Mouse (Mus musculus) CH12.LX (cell line): ENCODE measurements around the gene Pde4b. TPM values are rescaled to one million over a fixed set of nuclear protein-coding genes. Genes with fewer than 3 reads are reported as not detected.
A peak's percentile ranks its signal among the peaks of the same experiment; 100 is the strongest.
"Not testable (repeated sequence)": the region's sequence is repeated elsewhere in the genome, so short reads cannot be mapped to it uniquely, and the experiment has no call there.

Experiments used
- DNase-seq: peaks from one replicate; pipeline ENCODE4 v3.0.0-alpha.2; 2013; ENCODE audit errors: extremely low read depth
- H3K27ac ChIP-seq: 2 replicates; pipeline ENCODE4 v1.5.1; 2012; ENCODE audit warnings: low read depth, mild to moderate bottlenecking, control low read depth, moderate library complexity; ENCODE audit not compliant: insufficient read depth
- H3K27me3 ChIP-seq: replicated peaks from 2 replicates; pipeline ENCODE3; 2012; ENCODE audit warnings: inconsistent platforms
- H3K36me3 ChIP-seq, 2 experiments: replicated peaks in 1 of 2; 2 replicates each; pipeline versions ENCODE3 to v1.6.1; 2012; ENCODE audit warnings: inconsistent platforms in 1 of 2, low read length in 1 of 2, mild to moderate bottlenecking in 1 of 2, mixed read lengths in 1 of 2, moderate library complexity in 1 of 2; ENCODE audit not compliant: control insufficient read depth in 1 of 2, insufficient read depth in 1 of 2
- H3K4me1 ChIP-seq, 2 experiments: 2 replicates each; pipeline ENCODE4 v1.6.1; 2012; ENCODE audit warnings: inconsistent platforms in 1 of 2, moderate library complexity in 1 of 2; ENCODE audit not compliant: insufficient read depth in 2 of 2, control insufficient read depth in 1 of 2
- H3K4me2 ChIP-seq: 2 replicates; pipeline ENCODE4 v1.6.1; 2012; ENCODE audit warnings: low read depth, mild to moderate bottlenecking, control low read depth; ENCODE audit not compliant: poor library complexity, insufficient read depth, severe bottlenecking
- H3K4me3 ChIP-seq, 3 experiments: fragments of 150-350 bp in 1 of 3; sonication (generic) in 1 of 3; replicated peaks in 1 of 3; 2 replicates each; pipeline versions ENCODE3 to v1.5.1; 2011 to 2012; ENCODE audit warnings: low read depth in 2 of 3, low read length in 2 of 3, mild to moderate bottlenecking in 2 of 3, moderate library complexity in 2 of 3, control low read depth in 1 of 3, improper control_type of control experiment in 1 of 3, inconsistent platforms in 1 of 3, mixed read lengths in 1 of 3; ENCODE audit not compliant: poor library complexity in 1 of 3
- H3K79me2 ChIP-seq: replicated peaks from 2 replicates; pipeline ENCODE4 v1.6.1; 2012; ENCODE audit warnings: mild to moderate bottlenecking, moderate library complexity; ENCODE audit not compliant: control insufficient read depth, poor library complexity, insufficient read depth, severe bottlenecking; ENCODE audit errors: extremely low read depth
- H3K9ac ChIP-seq: 2 replicates; pipeline ENCODE4 v1.6.1; 2012; ENCODE audit warnings: low read depth, mild to moderate bottlenecking, control low read depth, moderate library complexity; ENCODE audit not compliant: insufficient read depth
- H3K9me3 ChIP-seq: replicated peaks from 2 replicates; pipeline ENCODE3; 2012; ENCODE audit warnings: low read length, inconsistent platforms, mixed read lengths
- CHD1 ChIP-seq: IDR thresholded peaks from 2 replicates; pipeline ENCODE4 v1.6.1; 2012; ENCODE audit warnings: low read depth, low read length, improper control_type of control experiment, inconsistent platforms
- CTCF ChIP-seq, 2 experiments: IDR thresholded peaks in 1 of 2; conservative IDR thresholded peaks in 1 of 2; 2 replicates each; pipeline ENCODE4 v1.5.1; 2011 to 2012; ENCODE audit warnings: low read depth in 2 of 2, low read length in 2 of 2, improper control_type of control experiment in 1 of 2, inconsistent platforms in 1 of 2, mild to moderate bottlenecking in 1 of 2, moderate library complexity in 1 of 2
- E2F4 ChIP-seq: IDR thresholded peaks from 2 replicates; pipeline ENCODE4 v1.6.1; 2011; ENCODE audit warnings: low read depth, low read length, improper control_type of control experiment; ENCODE audit not compliant: insufficient replicate concordance
- ELF1 ChIP-seq: IDR thresholded peaks from 2 replicates; pipeline ENCODE4 v1.6.1; 2014; ENCODE audit warnings: low read depth, mild to moderate bottlenecking, inconsistent platforms, low read length, improper control_type of control experiment
- EP300 ChIP-seq: IDR thresholded peaks from 2 replicates; pipeline ENCODE4 v1.6.1; 2011; ENCODE audit warnings: low read length, improper control_type of control experiment
- GABPA ChIP-seq: IDR thresholded peaks from 2 replicates; pipeline ENCODE4 v1.6.1; 2012; ENCODE audit warnings: low read depth, low read length, improper control_type of control experiment, inconsistent platforms; ENCODE audit not compliant: insufficient replicate concordance
- JUN ChIP-seq: IDR thresholded peaks from 2 replicates; pipeline ENCODE4 v1.6.1; 2011; ENCODE audit warnings: low read depth, mild to moderate bottlenecking, low read length, improper control_type of control experiment, moderate library complexity; ENCODE audit not compliant: insufficient read depth
- JUND ChIP-seq: conservative IDR thresholded peaks from 2 replicates; pipeline ENCODE4 v1.6.1; 2011; ENCODE audit warnings: low read depth, low read length, improper control_type of control experiment
- KAT2A ChIP-seq: IDR thresholded peaks from 2 replicates; pipeline ENCODE4 v1.6.1; 2012; ENCODE audit warnings: low read length, improper control_type of control experiment, inconsistent platforms; ENCODE audit not compliant: insufficient replicate concordance
- MAX ChIP-seq: IDR thresholded peaks from 2 replicates; pipeline ENCODE4 v1.6.1; 2011; ENCODE audit warnings: low read length, improper control_type of control experiment
- MEF2A ChIP-seq: IDR thresholded peaks from 2 replicates; pipeline ENCODE4 v1.6.1; 2014; ENCODE audit warnings: low read depth, mild to moderate bottlenecking, inconsistent platforms, low read length, improper control_type of control experiment, borderline replicate concordance
- MXI1 ChIP-seq: IDR thresholded peaks from 2 replicates; pipeline ENCODE4 v1.6.1; 2011; ENCODE audit warnings: mild to moderate bottlenecking, low read depth, low read length, improper control_type of control experiment
- MYC ChIP-seq: IDR thresholded peaks from 2 replicates; pipeline ENCODE4 v1.6.1; 2011; ENCODE audit warnings: low read depth, mild to moderate bottlenecking, improper control_type of control experiment, low read length
- PAX5 ChIP-seq: IDR thresholded peaks from 2 replicates; pipeline ENCODE4 v1.6.1; 2012; ENCODE audit warnings: low read length, inconsistent platforms, mixed read lengths
- POLR2A ChIP-seq: IDR thresholded peaks from 2 replicates; pipeline ENCODE4 v1.6.1; 2011; ENCODE audit warnings: low read depth, mild to moderate bottlenecking, improper control_type of control experiment, low read length
- RAD21 ChIP-seq: IDR thresholded peaks from 2 replicates; pipeline ENCODE4 v1.6.1; 2011; ENCODE audit warnings: low read depth, mild to moderate bottlenecking, low read length, improper control_type of control experiment, moderate library complexity
- RCOR1 ChIP-seq: conservative IDR thresholded peaks from 2 replicates; pipeline ENCODE4 v1.6.1; 2012; ENCODE audit warnings: low read depth, mild to moderate bottlenecking, inconsistent platforms, low read length, improper control_type of control experiment
- SMC3 ChIP-seq: IDR thresholded peaks from 2 replicates; pipeline ENCODE4 v1.6.1; 2011; ENCODE audit warnings: low read depth, low read length, improper control_type of control experiment
- TBP ChIP-seq: conservative IDR thresholded peaks from 2 replicates; pipeline ENCODE4 v1.6.1; 2011; ENCODE audit warnings: low read depth, low read length, improper control_type of control experiment
- TCF12 ChIP-seq: IDR thresholded peaks from 2 replicates; pipeline ENCODE4 v1.6.1; 2014; ENCODE audit warnings: low read depth, mild to moderate bottlenecking, inconsistent platforms, low read length, improper control_type of control experiment
- ZC3H11A ChIP-seq: IDR thresholded peaks from 2 replicates; pipeline ENCODE4 v1.6.1; 2012; ENCODE audit warnings: low read depth, mild to moderate bottlenecking, inconsistent platforms, low read length, improper control_type of control experiment
- ZNF384 ChIP-seq: IDR thresholded peaks from 2 replicates; pipeline ENCODE4 v1.6.1; 2012; ENCODE audit warnings: low read depth, low read length, improper control_type of control experiment, inconsistent platforms
- dilution Hi-C: fragments of 300-500 bp; cut with MboI; formaldehyde crosslinking; loops from 2 replicates; pipeline ENCODE4 v1.14.3; 2020; ENCODE audit warnings: low sequenced_read_pairs; ENCODE audit not compliant: extremely low pct_unique_long_range_greater_than_20kb, extremely low pct_ligation_motif_present
- in situ Hi-C: fragments of 300-500 bp; cut with MboI; formaldehyde crosslinking; loops from 3 replicates; pipeline ENCODE4 v1.14.3; 2019; ENCODE audit warnings: low sequenced_read_pairs, low pct_ligation_motif_present, low pct_unique_long_range_greater_than_20kb, mixed read lengths
- polyA plus RNA-seq: library from polyadenylated mRNA; unstranded; fragments of >175 nt; gene quantifications from 2 replicates; pipeline ENCODE4 v1.2.1, GENCODE M21; 2012; ENCODE audit warnings: low read depth; ENCODE audit not compliant: insufficient read length
- total RNA-seq, 2 experiments: library from RNA; depleted of rRNA; stranded (reverse); fragments of 300-350 nt in 1 of 2; fragments of >200 nt in 1 of 2; gene quantifications; 2 replicates each; pipeline ENCODE4 v1.2.3; 2012 to 2014

Pde4b gene
- total and polyA plus RNA-seq, 3 experiments, result 9.6 to 24.2 (median 21.8) TPM

GRCm38 (mm10) chr4:102493342-102494128 lies 406.2 kb downstream of the Pde4b start:
- in situ Hi-C loops (loop anchor here (25.0 kb wide), 1 partner anchor 469 kb away; no protein-coding TSS in a partner anchor), dilution Hi-C loops (loop anchor here (25.0 kb wide), 1 partner anchor 256 kb away; no protein-coding TSS in a partner anchor)
- H3K27me3 ChIP-seq, result no peaks in the 10 kb centered on the region
- H3K9ac ChIP-seq, result no peak overlapping the region
- TF ChIP-seq CTCF (conservative IDR thresholded peaks at IDR 0.05 in 1 of 2, IDR thresholded peaks at IDR 0.05 in 1 of 2; ENCODE audit: low read depth in 2 of 2, low read length in 2 of 2) (peak; percentile 87 to 94), RCOR1 (no peak), MYC (0 out of 2 replicates have a peak, but pooled peaks have one; percentile 11), ZC3H11A (peak; percentile 98), E2F4 (no peak), JUND (0 out of 2 replicates have a peak, but pooled peaks have one; percentile 8), MAX (no peak), SMC3 (peak; percentile 99), RAD21 (peak; percentile 99), POLR2A (no peak)
- no peaks in the 10 kb centered on the region for H3K36me3 ChIP-seq
- no peak overlapping the region; the same call in 1 of the 2 replicates for H3K27ac ChIP-seq
- no peaks in the 10 kb centered on the region for H3K79me2 ChIP-seq
- no peaks in the 10 kb centered on the region for H3K9me3 ChIP-seq
- H3K4me2 ChIP-seq, result no peak overlapping the region
- DNase-seq, result peak; percentile 65
- peaks cover 0 to 5% of the 10 kb centered on the region in 2 experiments; a peak in 2 of 4 replicates for H3K4me1 ChIP-seq
- peak overlapping the region in 1 of 3 experiments; percentile 40 for H3K4me3 ChIP-seq

GRCm38 (mm10) chr4:102494203-102494602 lies 406.9 kb downstream of the Pde4b start:
- dilution Hi-C loops (loop anchor here (25.0 kb wide), 1 partner anchor 257 kb away; no protein-coding TSS in a partner anchor), in situ Hi-C loops (loop anchor here (25.0 kb wide), 1 partner anchor 468 kb away; no protein-coding TSS in a partner anchor)
- H3K4me2 ChIP-seq, H3K9ac ChIP-seq, H3K27me3 ChIP-seq, H3K79me2 ChIP-seq, H3K36me3 ChIP-seq, DNase-seq, H3K9me3 ChIP-seq, H3K27ac ChIP-seq, H3K4me1 ChIP-seq: not testable (repeated sequence)
- peak overlapping the region in 1 of 3 experiments; percentile 40 for H3K4me3 ChIP-seq

- H3K27ac ChIP-seq, result no peak overlapping the region
- DNase-seq, result no peak
Measured at GRCm38 (mm10) chr4:102495001-102495400, 407.7 kb downstream of the Pde4b start.

More at GRCm38 (mm10) chr4:102495001-102495400, 407.7 kb downstream of the Pde4b start:
- H3K79me2 ChIP-seq, result no peaks in the 10 kb centered on the region
- H3K4me1 ChIP-seq, result peaks cover 3 to 5% of the 10 kb centered on the region in 2 experiments; a peak in 3 of 4 replicates
- no peak overlapping the region for H3K4me3 ChIP-seq
- no peaks in the 10 kb centered on the region for H3K9me3 ChIP-seq
- no peaks in the 10 kb centered on the region for H3K36me3 ChIP-seq
- no peak overlapping the region for H3K4me2 ChIP-seq
- dilution Hi-C loops, result loop anchor here (25.0 kb wide), 1 partner anchor 258 kb away; no protein-coding TSS in a partner anchor
- no peaks in the 10 kb centered on the region for H3K27me3 ChIP-seq
- no peak overlapping the region for H3K9ac ChIP-seq
- no peak for TF ChIP-seq SMC3
- TF ChIP-seq CHD1, result no peak
- no peak for TF ChIP-seq MEF2A
- TF ChIP-seq POLR2A, result no peak
- TF ChIP-seq ZNF384, result no peak
- TF ChIP-seq MXI1, result no peak
- TF ChIP-seq PAX5, result no peak
- no peak for TF ChIP-seq KAT2A
- no peak for TF ChIP-seq EP300
- no peak for TF ChIP-seq JUND
- TF ChIP-seq TCF12, result no peak
- no peak for TF ChIP-seq JUN
- no peak for TF ChIP-seq ELF1
- no peak for TF ChIP-seq GABPA
- no peak for TF ChIP-seq TBP
- no peak for TF ChIP-seq RAD21
- in situ Hi-C loops, result loop anchor here (5.0 to 25.0 kb wide), 2 partner anchors 157 to 467 kb away; no protein-coding TSS in a partner anchor
